ENCODE assay signal across 8 mouse cellular contexts in genomic region chr4:62470598-62471051, GRCm38 (mm10). TPM values are rescaled to one million over a fixed set of nuclear protein-coding genes. Genes with fewer than 3 reads are reported as not detected.
DNase-seq lines count a peak whose midpoint lies in the region; ATAC-seq and TF ChIP-seq lines count a peak whose summit lies in the region.

Wdr31 (minus strand) TSS chr4:62470896.

- no peaks in the 10 kb centered on the region for H3K36me3 ChIP-seq in ES-Bruce4 (ENCODE audit: control insufficient read depth, insufficient read depth, low read length, poor library complexity, severe bottlenecking)
- no peaks in the 10 kb centered on the region for H3K36me3 ChIP-seq in forebrain, embryonic 12.5 days (replicated peaks)
- H3K36me3 ChIP-seq in heart, postnatal 0 days (replicated peaks; ENCODE audit: control insufficient read depth, insufficient read depth, low read length): no peaks in the 10 kb centered on the region
- H3K36me3 ChIP-seq in liver, embryonic 15.5 days (replicated peaks): no peaks in the 10 kb centered on the region
- H3K36me3 ChIP-seq in neural tube, embryonic 12.5 days: no peaks in the 10 kb centered on the region
- H3K36me3 ChIP-seq in stomach, postnatal 0 days (ENCODE audit: control insufficient read depth, insufficient read depth, low read length): no peaks in the 10 kb centered on the region

- H3K27me3 ChIP-seq in ES-Bruce4 (ENCODE audit: control insufficient read depth, insufficient read depth, low read length, poor library complexity, severe bottlenecking): no peaks in the 10 kb centered on the region
- H3K27me3 ChIP-seq in forebrain, embryonic 12.5 days: 0 out of 2 replicates have a peak, but pooled peaks cover 5% of the 10 kb centered on the region
- H3K27me3 ChIP-seq in heart, postnatal 0 days (ENCODE audit: control insufficient read depth, insufficient read depth, low read length): no peaks in the 10 kb centered on the region
- H3K27me3 ChIP-seq in liver, embryonic 15.5 days: 0 out of 2 replicates have a peak, but pooled peaks cover under 1% of the 10 kb centered on the region
- H3K27me3 ChIP-seq in neural tube, embryonic 12.5 days (replicated peaks): no peaks in the 10 kb centered on the region
- H3K27me3 ChIP-seq in stomach, postnatal 0 days (ENCODE audit: control insufficient read depth, insufficient read depth, low read length): no peaks in the 10 kb centered on the region

- no peaks in the 10 kb centered on the region for H3K9me3 ChIP-seq in ES-Bruce4 (replicated peaks; ENCODE audit: control insufficient read depth, insufficient read depth, low read length, poor library complexity, severe bottlenecking)
- no peaks in the 10 kb centered on the region for H3K9me3 ChIP-seq in forebrain, embryonic 12.5 days
- no peaks in the 10 kb centered on the region for H3K9me3 ChIP-seq in heart, postnatal 0 days (replicated peaks; ENCODE audit: control insufficient read depth, low read length)
- H3K9me3 ChIP-seq in liver, embryonic 15.5 days (replicated peaks): no peaks in the 10 kb centered on the region
- no peaks in the 10 kb centered on the region for H3K9me3 ChIP-seq in neural tube, embryonic 12.5 days
- no peaks in the 10 kb centered on the region for H3K9me3 ChIP-seq in stomach, postnatal 0 days (ENCODE audit: control insufficient read depth, low read length)

- under 1% methylated on average over 30 of the region's 30 CpGs for WGBS in forebrain, embryonic 12.5 days
- 0% methylated on average over 30 of the region's 30 CpGs for WGBS in heart, postnatal 0 days
- 2% methylated on average over 30 of the region's 30 CpGs for WGBS in liver, embryonic 15.5 days (ENCODE audit: insufficient replicate concordance)
- WGBS in neural tube, embryonic 12.5 days: under 1% methylated on average over 30 of the region's 30 CpGs
- under 1% methylated on average over 30 of the region's 30 CpGs for WGBS in stomach, postnatal 0 days

- peak; percentile 94 for ATAC-seq in forebrain, embryonic 12.5 days (ENCODE audit: low FRiP score)
- peak; percentile 86 for ATAC-seq in heart, postnatal 0 days (ENCODE audit: insufficient read depth, low read depth)
- peak; percentile 84 for ATAC-seq in liver, embryonic 15.5 days (ENCODE audit: insufficient read depth)
- peak; percentile 93 for ATAC-seq in neural tube, embryonic 12.5 days (ENCODE audit: low FRiP score, low read depth)
- peak; percentile 94 for ATAC-seq in stomach, postnatal 0 days (ENCODE audit: low FRiP score, low TSS enrichment)

- peak within 1 kb of the TSS; percentile 79 for H3K4me3 ChIP-seq in ES-Bruce4 (ENCODE audit: low read depth, low read length)
- peak within 1 kb of the TSS; percentile 54 for H3K4me3 ChIP-seq in forebrain, embryonic 12.5 days (replicated peaks)
- H3K4me3 ChIP-seq in heart, postnatal 0 days (ENCODE audit: low read depth, low read length): peak within 1 kb of the TSS; percentile 56
- H3K4me3 ChIP-seq in liver, embryonic 15.5 days (replicated peaks): peak within 1 kb of the TSS; percentile 68
- peak within 1 kb of the TSS; percentile 51 for H3K4me3 ChIP-seq in neural tube, embryonic 12.5 days
- H3K4me3 ChIP-seq in stomach, postnatal 0 days (ENCODE audit: low read depth, low read length): peak within 1 kb of the TSS; percentile 59

- no peak within 1 kb of the TSS for H3K27ac ChIP-seq in ES-Bruce4 (ENCODE audit: insufficient read depth, low read length)
- H3K27ac ChIP-seq in forebrain, embryonic 12.5 days: no peak within 1 kb of the TSS
- H3K27ac ChIP-seq in heart, postnatal 0 days (ENCODE audit: low read depth): no peak within 1 kb of the TSS
- 0 out of 2 replicates have a peak within 1 kb of the TSS, but pooled peaks have one; percentile 16 for H3K27ac ChIP-seq in liver, embryonic 15.5 days (replicated peaks)
- no peak within 1 kb of the TSS for H3K27ac ChIP-seq in neural tube, embryonic 12.5 days
- H3K27ac ChIP-seq in stomach, postnatal 0 days (replicated peaks): no peak within 1 kb of the TSS

- DNase-seq in c-Kit-positive CD71-positive TER-119-positive erythroid progenitor cells, embryonic 14.5 days (ENCODE audit: low spot score): peak; percentile 82
- peak; percentile 43 for DNase-seq in heart, postnatal 0 days (ENCODE audit: low spot score)
- peak; percentile 71 to 86 for DNase-seq in kidney, postnatal 36 days
- DNase-seq in stomach, postnatal 0 days (ENCODE audit: low spot score): peak; percentile 88

- TF ChIP-seq CTCF in ES-Bruce4 (IDR thresholded peaks at IDR 0.05; ENCODE audit: low read depth, low read length): no peak
- TF ChIP-seq CTCF in heart, postnatal 0 days (IDR thresholded peaks at IDR 0.05; ENCODE audit: low read depth): no peak
- no peak for TF ChIP-seq CTCF in stomach, postnatal 0 days (IDR thresholded peaks at IDR 0.05; ENCODE audit: low read depth)

- peak within 1 kb of the TSS; percentile 27 for H3K9ac ChIP-seq in ES-Bruce4 (ENCODE audit: low read depth, poor library complexity, severe bottlenecking)
- H3K9ac ChIP-seq in forebrain, embryonic 12.5 days: peak within 1 kb of the TSS; percentile 56
- H3K9ac ChIP-seq in heart, postnatal 0 days (replicated peaks; ENCODE audit: low read depth, low read length): peak within 1 kb of the TSS; percentile 38; the same call in 1 of the 2 replicates
- peak within 1 kb of the TSS; percentile 52 for H3K9ac ChIP-seq in liver, embryonic 15.5 days
- H3K9ac ChIP-seq in neural tube, embryonic 12.5 days: peak within 1 kb of the TSS; percentile 45
- peak within 1 kb of the TSS; percentile 62 for H3K9ac ChIP-seq in stomach, postnatal 0 days (ENCODE audit: low read length)

- no peak for TF ChIP-seq POLR2A in ES-Bruce4 (IDR thresholded peaks at IDR 0.05; ENCODE audit: insufficient read depth, low read length)

- peak within 1 kb of the TSS; percentile 62 for H3K4me2 ChIP-seq in forebrain, embryonic 12.5 days
- peak within 1 kb of the TSS; percentile 81 for H3K4me2 ChIP-seq in heart, postnatal 0 days (ENCODE audit: low read depth, low read length)
- H3K4me2 ChIP-seq in liver, embryonic 15.5 days: peak within 1 kb of the TSS; percentile 90
- H3K4me2 ChIP-seq in neural tube, embryonic 12.5 days (replicated peaks): peak within 1 kb of the TSS; percentile 77
- peak within 1 kb of the TSS; percentile 77 for H3K4me2 ChIP-seq in stomach, postnatal 0 days (replicated peaks; ENCODE audit: low read depth)

- H3K4me1 ChIP-seq in ES-Bruce4 (ENCODE audit: control insufficient read depth, insufficient read depth, low read length): no peaks in the 10 kb centered on the region
- no peaks in the 10 kb centered on the region for H3K4me1 ChIP-seq in forebrain, embryonic 12.5 days
- H3K4me1 ChIP-seq in heart, postnatal 0 days (ENCODE audit: control insufficient read depth, insufficient read depth): no peaks in the 10 kb centered on the region
- H3K4me1 ChIP-seq in liver, embryonic 15.5 days (replicated peaks): peaks cover 12% of the 10 kb centered on the region
- H3K4me1 ChIP-seq in neural tube, embryonic 12.5 days: no peaks in the 10 kb centered on the region
- H3K4me1 ChIP-seq in stomach, postnatal 0 days (replicated peaks; ENCODE audit: control insufficient read depth, insufficient read depth): no peaks in the 10 kb centered on the region

- no peak for TF ChIP-seq EP300 in ES-Bruce4 (IDR thresholded peaks at IDR 0.05; ENCODE audit: insufficient read depth, low read depth, low read length)
- no peak for TF ChIP-seq EP300 in heart, postnatal 0 days (IDR thresholded peaks at IDR 0.05; ENCODE audit: low read depth)
- no peak for TF ChIP-seq EP300 in stomach, postnatal 0 days (optimal IDR thresholded peaks at IDR 0.05)

RNA-seq across cellular contexts. Expression of gene Wdr31, which starts in this region (rescaled TPM):
- polyA plus RNA-seq in ES-Bruce4 (2011; ENCODE audit: insufficient read depth, insufficient read length, low read depth, missing spikeins): 14.8 and 16.7 TPM in 2 replicates
- 11.9 and 14.8 TPM in 2 replicates for polyA plus RNA-seq in forebrain, embryonic 12.5 days (2016; fragmentation: Nextera tagmentation; extraction: Ambion mirVana)
- 4.2 and 6.7 TPM in 2 replicates for total RNA-seq in heart, postnatal 0 days (2014; rRNA removed; ENCODE audit: low replicate concordance)
- 1.6 and 2.3 TPM in 2 replicates for polyA plus RNA-seq in heart, postnatal 0 days (2015; fragmentation: Nextera tagmentation; extraction: Ambion mirVana)
- 0.86 and 0.88 TPM in 2 replicates for polyA plus RNA-seq in liver, embryonic 15.5 days (2015; fragmentation: Nextera tagmentation; extraction: Ambion mirVana)
- polyA plus RNA-seq in neural tube, embryonic 12.5 days (2016; fragmentation: Nextera tagmentation; extraction: Ambion mirVana): 5.7 and 6.8 TPM in 2 replicates
- polyA plus RNA-seq in stomach, postnatal 0 days (2015; fragmentation: Nextera tagmentation; extraction: Ambion mirVana): 2.3 and 2.7 TPM in 2 replicates

Comparison
In these comparisons a context has a peak if more than half of its experiments do, and no peak if none do; other contexts are left out.
1. Peak in ATAC-seq, H3K4me3 ChIP-seq, H3K27ac ChIP-seq, H3K9ac ChIP-seq and H3K4me2 ChIP-seq in liver, embryonic 15.5 days; RNA of the gene not detected or under 1 TPM.